Mouse (Mus musculus): ENCODE measurements around the gene Gm49486.

DNA sequence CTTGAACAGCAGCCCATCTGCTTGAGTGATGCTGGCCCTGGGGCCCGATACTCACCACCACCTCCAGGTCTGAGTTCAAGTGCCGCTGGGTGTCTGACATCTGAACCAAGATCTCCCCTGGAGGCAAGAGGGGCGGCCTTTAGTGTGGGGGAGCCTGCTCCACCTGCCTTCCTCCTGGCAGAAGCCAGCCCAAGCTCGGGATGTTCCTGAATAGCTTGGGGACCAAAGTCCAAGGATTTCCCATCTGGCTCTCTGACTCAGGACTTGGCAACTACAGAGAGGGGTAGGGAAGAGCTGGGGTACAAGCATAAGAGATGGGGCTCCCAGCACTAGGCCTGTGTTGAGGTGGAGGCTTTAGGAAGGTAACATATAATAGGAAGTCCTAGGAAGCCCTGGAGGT lies 54.2 kb downstream of the Gm49486 start:
- no peak for TF ChIP-seq CTCF (IDR thresholded peaks at IDR 0.05; ENCODE audit: extremely low read depth, insufficient read length, insufficient replicate concordance, low read depth, low read length)
- TF ChIP-seq POLR2A (IDR thresholded peaks at IDR 0.05; ENCODE audit: low read depth, low read length), result peak; percentile 81

Measured in small intestine, adult 2 months (tissue).